In the genomic region with DNA sequence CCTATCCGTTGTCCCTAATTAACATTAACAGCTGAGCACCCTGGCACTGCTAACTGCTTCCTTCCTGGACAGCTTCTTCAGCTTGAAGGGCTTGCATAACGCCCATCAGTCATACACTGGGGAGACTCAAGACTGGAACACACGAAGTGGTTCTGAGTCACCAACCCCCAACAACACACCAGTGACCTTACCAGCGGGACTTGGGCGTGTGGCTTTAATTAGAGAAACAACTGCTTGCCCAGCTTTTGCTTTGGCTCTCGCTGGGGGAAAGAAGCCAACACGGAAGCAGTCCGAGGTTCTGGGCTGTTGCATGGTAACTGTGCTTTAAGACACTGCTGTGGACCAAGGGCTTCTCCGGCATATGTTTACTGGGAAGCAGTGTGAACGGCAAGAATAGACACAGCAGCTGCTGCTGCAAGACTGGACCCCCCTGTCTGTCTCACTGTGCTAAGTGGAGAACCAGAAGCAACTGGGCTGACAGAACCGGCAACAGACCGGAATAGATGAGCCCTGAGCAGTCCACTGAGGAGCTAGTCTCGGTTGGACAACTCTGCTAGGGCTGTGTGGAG, we compare ENCODE assay signal across 9 mouse cellular contexts. TPM values are rescaled to one million over a fixed set of nuclear protein-coding genes. Genes with fewer than 3 reads are reported as not detected.
A peak's percentile ranks its signal among the peaks of the same experiment; 100 is the strongest.
DNase-seq lines count a peak whose midpoint lies in the region; ATAC-seq lines count a peak whose summit lies in the region.
"Had no signal": no experiment of that assay in that cellular context is flagged by ENCODE, and none has a peak within 500 bp of the region (broad histone marks: within the 10 kb centered on the region; RNA-seq: fewer than 3 reads in every experiment).

No protein-coding gene starts in this region.

- no peaks in the 10 kb centered on the region for H3K27me3 ChIP-seq in heart, embryonic 11.5 days (ENCODE audit: control insufficient read depth, insufficient read depth, low read length)
- H3K27me3 ChIP-seq in hindbrain, embryonic 11.5 days (ENCODE audit: control insufficient read depth, insufficient read depth, low read length), result no peaks in the 10 kb centered on the region
- no peaks in the 10 kb centered on the region for H3K27me3 ChIP-seq in limb, embryonic 13.5 days

- ATAC-seq in heart, embryonic 11.5 days (replicated peaks; ENCODE audit: insufficient number of reproducible peaks, low FRiP score, low TSS enrichment), result no peak
- no peak for ATAC-seq in hindbrain, embryonic 11.5 days (ENCODE audit: low FRiP score)
- ATAC-seq in limb, embryonic 13.5 days (ENCODE audit: low FRiP score, low read depth), result peak; percentile 75; the same call in 1 of the 2 replicates

- no peak overlapping the region for H3K4me3 ChIP-seq in heart, embryonic 11.5 days (ENCODE audit: low read depth, low read length)
- no peak overlapping the region for H3K4me3 ChIP-seq in hindbrain, embryonic 11.5 days (ENCODE audit: low read depth, low read length)
- H3K4me3 ChIP-seq in limb, embryonic 13.5 days, result peak overlapping the region; percentile 5; the same call in 1 of the 2 replicates

- H3K9me3 ChIP-seq in heart, embryonic 11.5 days (replicated peaks; ENCODE audit: control insufficient read depth, low read length), result no peaks in the 10 kb centered on the region
- H3K9me3 ChIP-seq in hindbrain, embryonic 11.5 days (ENCODE audit: control insufficient read depth, low read length), result no peaks in the 10 kb centered on the region
- no peaks in the 10 kb centered on the region for H3K9me3 ChIP-seq in limb, embryonic 13.5 days

- 59% methylated on average over 13 of the region's 13 CpGs for WGBS in heart, embryonic 11.5 days (ENCODE audit: insufficient replicate concordance)
- WGBS in hindbrain, embryonic 11.5 days, result 55% methylated on average over 13 of the region's 13 CpGs
- 19% methylated on average over 13 of the region's 13 CpGs for WGBS in limb, embryonic 13.5 days

- no peak overlapping the region for H3K27ac ChIP-seq in heart, embryonic 11.5 days (ENCODE audit: low read depth, low read length)
- no peak overlapping the region for H3K27ac ChIP-seq in hindbrain, embryonic 11.5 days (ENCODE audit: low read depth, low read length)
- no peak overlapping the region; the same call in 1 of the 2 replicates for H3K27ac ChIP-seq in limb, embryonic 13.5 days

- H3K4me1 ChIP-seq in heart, embryonic 11.5 days (ENCODE audit: control insufficient read depth, insufficient read depth, low read length), result no peaks in the 10 kb centered on the region
- no peaks in the 10 kb centered on the region for H3K4me1 ChIP-seq in hindbrain, embryonic 11.5 days (replicated peaks; ENCODE audit: control insufficient read depth, insufficient read depth, low read length)
- peaks cover 7% of the 10 kb centered on the region for H3K4me1 ChIP-seq in limb, embryonic 13.5 days

- peak; percentile 82 to 89 for DNase-seq in heart, adult 18-20 months
- peak; percentile 67 for DNase-seq in adrenal gland, adult 8-10 months
- DNase-seq in forelimb bud, embryonic 11.5 days (ENCODE audit: low read depth, low spot score), result peak; percentile 32
- DNase-seq in hindbrain, embryonic 11.5 days (ENCODE audit: low spot score), result peak; percentile 10
- DNase-seq in ovary, postnatal 14 days (ENCODE audit: low spot score), result peak; percentile 13
- no peak for DNase-seq in spleen, postnatal 4 days (ENCODE audit: low spot score in 2 of 2)

- no peak overlapping the region for H3K4me2 ChIP-seq in heart, embryonic 11.5 days
- no peak overlapping the region for H3K4me2 ChIP-seq in hindbrain, embryonic 11.5 days (replicated peaks; ENCODE audit: low read depth, low read length)
- H3K4me2 ChIP-seq in limb, embryonic 13.5 days (replicated peaks), result peak overlapping the region; percentile 45

- H3K36me3 ChIP-seq in heart, embryonic 11.5 days (ENCODE audit: control insufficient read depth, insufficient read depth, low read length), result no peaks in the 10 kb centered on the region
- no peaks in the 10 kb centered on the region for H3K36me3 ChIP-seq in hindbrain, embryonic 11.5 days (ENCODE audit: control insufficient read depth, insufficient read depth, low read length)
- H3K36me3 ChIP-seq in limb, embryonic 13.5 days, result no peaks in the 10 kb centered on the region
- H3K36me3 ChIP-seq: G1E had no signal

- H3K9ac ChIP-seq in heart, embryonic 11.5 days (ENCODE audit: low read depth, low read length), result no peak overlapping the region
- H3K9ac ChIP-seq in hindbrain, embryonic 11.5 days (ENCODE audit: low read depth, low read length), result no peak overlapping the region
- no peak overlapping the region for H3K9ac ChIP-seq in limb, embryonic 13.5 days

RNA-seq across cellular contexts. Expression of gene Gch1, which starts 11.3 kb away (rescaled TPM):
- 1 to 10 TPM; 5.8 to 6.9 TPM for total RNA-seq in heart, adult 18-20 months (2021)
- polyA plus RNA-seq in heart, embryonic 11.5 days (2014; fragmentation: Nextera tagmentation; extraction: Ambion mirVana), result 6.7 and 7.5 TPM in 2 replicates
- total RNA-seq in adrenal gland, adult 8-10 months (2022), result 10 to 100 TPM; 54.1 to 98.5 (median 75.2) TPM
- 2.8 and 3.2 TPM in 2 replicates for polyA plus RNA-seq in hindbrain, embryonic 11.5 days (2014; fragmentation: Nextera tagmentation; extraction: Ambion mirVana)
- polyA plus RNA-seq in limb, embryonic 13.5 days (2015; fragmentation: Nextera tagmentation; extraction: Ambion mirVana), result 0.87 and 1.0 TPM in 2 replicates

Comparison
In these comparisons a context has a peak if more than half of its experiments do, and no peak if none do; other contexts are left out.
1. DNase-seq: peak in heart, adult 18-20 months (2 of 2), adrenal gland, adult 8-10 months (single experiment), forelimb bud, embryonic 11.5 days (single experiment), hindbrain, embryonic 11.5 days (single experiment) and ovary, postnatal 14 days (single experiment); none in spleen, postnatal 4 days (0 of 2).